ENCODE assay signal across 50 mouse cellular contexts in genomic region chr15:10554336-10554735, GRCm38 (mm10). TPM values are rescaled to one million over a fixed set of nuclear protein-coding genes. Genes with fewer than 3 reads are reported as not detected.
"Had no signal": no experiment of that assay in that cellular context is flagged by ENCODE, and none has a peak within 500 bp of the region (broad histone marks: within the 10 kb centered on the region; RNA-seq: fewer than 3 reads in every experiment).

No protein-coding gene starts in this region.

- DNase-seq: heart, postnatal 10 days; heart, postnatal 14 days; heart, postnatal 36 days; heart, postnatal 4 days; kidney, adult 11 months; kidney, adult 18-20 months; kidney, adult 2 months; kidney, adult 8-10 months; kidney, adult 9 months; kidney, postnatal 10 days; kidney, postnatal 14 days; kidney, postnatal 25 days; kidney, postnatal 36 days; kidney, postnatal 4 days; layer of hippocampus, adult 9-11 months; layer of hippocampus, postnatal 36 days had no signal

- H3K9me3 ChIP-seq: heart, embryonic 13.5 days; heart, embryonic 15.5 days; hindbrain, embryonic 10.5 days; hindbrain, embryonic 12.5 days; hindbrain, embryonic 13.5 days; hindbrain, embryonic 15.5 days; intestine, embryonic 15.5 days; kidney, embryonic 15.5 days had no signal

- H3K36me3 ChIP-seq: heart, embryonic 13.5 days; heart, embryonic 15.5 days; hindbrain, embryonic 10.5 days; hindbrain, embryonic 12.5 days; hindbrain, embryonic 13.5 days; hindbrain, embryonic 15.5 days; intestine, embryonic 15.5 days; kidney, embryonic 15.5 days had no signal

- ATAC-seq: hindbrain, embryonic 16.5 days; hindbrain, postnatal 0 days; inflammation-experienced regulatory T-cells, adult 6 months; intestine, embryonic 15.5 days; intestine, embryonic 16.5 days; intestine, postnatal 0 days had no signal

- H3K4me1 ChIP-seq: heart, embryonic 13.5 days; heart, embryonic 15.5 days; hindbrain, embryonic 10.5 days; hindbrain, embryonic 12.5 days; hindbrain, embryonic 13.5 days; hindbrain, embryonic 15.5 days; intestine, embryonic 15.5 days; kidney, embryonic 15.5 days had no signal

- H3K27ac ChIP-seq: heart, embryonic 13.5 days; heart, embryonic 15.5 days; hindbrain, embryonic 10.5 days; hindbrain, embryonic 12.5 days; hindbrain, embryonic 13.5 days; hindbrain, embryonic 14.5 days; hindbrain, embryonic 15.5 days; hindbrain, postnatal 0 days; intestine, embryonic 15.5 days; kidney, embryonic 15.5 days; kidney, postnatal 0 days; layer of hippocampus, adult 2 months; left cerebral cortex, adult 2 months had no signal

- H3K27me3 ChIP-seq: heart, embryonic 13.5 days; heart, embryonic 15.5 days; hindbrain, embryonic 12.5 days; hindbrain, embryonic 13.5 days; hindbrain, embryonic 15.5 days; intestine, embryonic 15.5 days; kidney, embryonic 15.5 days had no signal

- H3K4me2 ChIP-seq: heart, embryonic 13.5 days; heart, embryonic 15.5 days; hindbrain, embryonic 12.5 days; hindbrain, embryonic 13.5 days; hindbrain, embryonic 14.5 days; hindbrain, embryonic 15.5 days; intestine, embryonic 15.5 days; kidney, embryonic 15.5 days had no signal

- H3K9ac ChIP-seq: heart, embryonic 13.5 days; heart, embryonic 15.5 days; hindbrain, embryonic 12.5 days; hindbrain, embryonic 13.5 days; hindbrain, embryonic 14.5 days; hindbrain, embryonic 15.5 days; intestine, embryonic 15.5 days; kidney, embryonic 15.5 days had no signal

- H3K4me3 ChIP-seq: heart, embryonic 13.5 days; heart, embryonic 15.5 days; hindbrain, embryonic 10.5 days; hindbrain, embryonic 12.5 days; hindbrain, embryonic 13.5 days; hindbrain, embryonic 15.5 days; intestine, embryonic 15.5 days; kidney, embryonic 15.5 days; layer of hippocampus, adult 2 months; left cerebral cortex, adult 2 months had no signal

RNA-seq across cellular contexts. Expression of gene Ttc23l, which starts 4.1 kb away (rescaled TPM):
- total RNA-seq: heart, postnatal 10 days; heart, postnatal 14 days; heart, postnatal 25 days; heart, postnatal 36 days; heart, postnatal 4 days; hematopoietic stem cell, adult 5-6 weeks; hindbrain, postnatal 0 days; layer of hippocampus, adult 18-20 months; layer of hippocampus, adult 2 months; layer of hippocampus, adult 8-10 months; layer of hippocampus, postnatal 10 days; layer of hippocampus, postnatal 14 days; layer of hippocampus, postnatal 25 days; layer of hippocampus, postnatal 36 days; left cerebral cortex, adult 18-20 months; left cerebral cortex, adult 2 months; left cerebral cortex, adult 8-10 months; left cerebral cortex, postnatal 10 days had no signal
- polyA plus RNA-seq: heart, embryonic 13.5 days; heart, embryonic 14.5 days; heart, embryonic 15.5 days; heart, embryonic 16.5 days; heart, postnatal 0 days; hindbrain, embryonic 10.5 days; hindbrain, embryonic 12.5 days; hindbrain, embryonic 13.5 days; hindbrain, embryonic 14.5 days; hindbrain, embryonic 15.5 days; hindbrain, embryonic 16.5 days; hindbrain, postnatal 0 days; inflammation-experienced regulatory T-cells, adult 6 months; intestine, embryonic 14.5 days; intestine, embryonic 15.5 days; intestine, embryonic 16.5 days; intestine, postnatal 0 days; kidney, adult 2 months; kidney, embryonic 14.5 days; kidney, embryonic 15.5 days; kidney, embryonic 16.5 days; kidney, postnatal 0 days; large intestine, adult 2 months had no signal
